Mouse (Mus musculus) kidney, adult 2 months (tissue): ENCODE data around the gene Psmd3. TPM values are rescaled to one million over a fixed set of nuclear protein-coding genes. Genes with fewer than 3 reads are reported as not detected.

Source experiments
- DNase-seq: peaks from one replicate; pipeline ENCODE4 v3.0.0; 2021
- H3K27ac ChIP-seq: fragments of 200-500 bp; 2 replicates; pipeline ENCODE4 v1.5.1; 2012; ENCODE audit warnings: low read depth, low read length, control low read depth, inconsistent platforms; ENCODE audit not compliant: insufficient read depth
- H3K27me3 ChIP-seq: fragments of 200-500 bp; replicated peaks from 2 replicates; pipeline ENCODE4 v1.6.1; 2012; ENCODE audit warnings: mild to moderate bottlenecking, moderate library complexity, low read length, inconsistent platforms; ENCODE audit not compliant: control insufficient read depth, insufficient read depth
- H3K36me3 ChIP-seq: fragments of 200-500 bp; 2 replicates; pipeline ENCODE4 v1.6.1; 2012; ENCODE audit warnings: mild to moderate bottlenecking, moderate library complexity, low read length, inconsistent platforms; ENCODE audit not compliant: control insufficient read depth, insufficient read depth
- H3K4me1 ChIP-seq: fragments of 200-500 bp; 2 replicates; pipeline ENCODE4 v1.6.1; 2011; ENCODE audit warnings: low read length; ENCODE audit not compliant: control insufficient read depth, insufficient read depth
- H3K4me3 ChIP-seq: fragments of 200-500 bp; 2 replicates; pipeline ENCODE4 v1.5.1; 2011; ENCODE audit warnings: mild to moderate bottlenecking, low read depth, low read length, control low read depth; ENCODE audit not compliant: insufficient read depth
- CTCF ChIP-seq: fragments of 200-500 bp; conservative IDR thresholded peaks from 2 replicates; pipeline ENCODE4 v1.5.1; 2011; ENCODE audit warnings: low read depth, mild to moderate bottlenecking, control low read depth, low read length, moderate library complexity, mixed read lengths; ENCODE audit not compliant: insufficient read depth, insufficient read length
- POLR2A ChIP-seq: fragments of 200-500 bp; IDR thresholded peaks from one replicate; pipeline ENCODE4 v1.6.1; 2011; ENCODE audit warnings: low read depth, low read length, control low read depth
- WGBS: fragments of 180-500 bp; shearing (Covaris S2); methylation state at CpG from one replicate; pipeline ENCODE4 v1.1.7; 2018; 5-methylcytosine and 5-hydroxymethylcytosine counted together
- polyA plus RNA-seq: library from polyadenylated mRNA; depleted of rRNA; stranded (reverse); fragments of >200 nt; gene quantifications from 2 replicates; pipeline ENCODE4 v1.2.3, GENCODE M21; 2012

Gene Psmd3
- polyA plus RNA-seq, 1 experiment = 307 TPM

DNA sequence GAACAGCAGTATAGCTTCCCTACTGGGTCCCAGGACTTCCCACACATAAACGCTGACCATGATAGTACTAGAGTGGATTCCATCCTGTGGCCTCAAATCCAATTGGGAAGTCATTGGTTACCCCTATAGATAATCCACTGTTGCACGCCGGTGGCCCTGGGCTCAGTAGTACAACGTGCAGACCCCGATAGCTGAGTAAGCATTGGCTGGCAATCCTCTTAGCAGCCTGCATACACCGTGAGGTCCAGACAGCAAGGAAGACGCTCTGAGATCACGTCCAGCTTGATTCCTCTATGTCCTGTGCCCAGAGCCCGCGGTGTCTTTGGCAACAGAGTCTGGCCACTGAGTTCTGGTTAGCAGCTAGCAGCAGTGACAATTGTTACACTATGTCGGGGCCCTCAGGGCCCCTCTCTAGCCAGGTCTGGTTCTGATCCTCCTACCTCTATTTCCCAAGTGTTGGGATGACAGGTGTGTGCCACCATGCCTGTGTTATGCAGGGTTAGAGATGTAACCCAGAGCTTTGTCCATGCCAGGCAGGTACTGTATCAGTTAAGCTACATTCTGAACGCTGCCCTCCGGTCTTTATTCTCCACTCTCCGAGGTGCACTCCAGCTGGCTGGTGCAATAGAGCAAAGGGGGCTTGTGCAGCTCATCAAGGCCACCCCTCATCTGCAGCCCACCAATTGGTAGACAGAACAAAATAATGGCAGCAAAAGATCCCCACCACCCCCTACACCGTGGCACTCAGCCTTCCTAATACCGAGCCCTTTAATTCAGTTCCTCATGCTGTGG is 16.7 kb downstream of the Psmd3 start:
- WGBS = 84% methylated on average over 16 of the region's 16 CpGs
- peaks cover 4% of the 10 kb centered on the region for H3K36me3 ChIP-seq
- no peak for DNase-seq
- TF ChIP-seq POLR2A = no peak
- no peak for TF ChIP-seq CTCF
- no peak overlapping the region for H3K4me3 ChIP-seq
- no peak overlapping the region for H3K27ac ChIP-seq
- peaks cover 11% of the 10 kb centered on the region for H3K4me1 ChIP-seq
- no peaks in the 10 kb centered on the region for H3K27me3 ChIP-seq

DNA sequence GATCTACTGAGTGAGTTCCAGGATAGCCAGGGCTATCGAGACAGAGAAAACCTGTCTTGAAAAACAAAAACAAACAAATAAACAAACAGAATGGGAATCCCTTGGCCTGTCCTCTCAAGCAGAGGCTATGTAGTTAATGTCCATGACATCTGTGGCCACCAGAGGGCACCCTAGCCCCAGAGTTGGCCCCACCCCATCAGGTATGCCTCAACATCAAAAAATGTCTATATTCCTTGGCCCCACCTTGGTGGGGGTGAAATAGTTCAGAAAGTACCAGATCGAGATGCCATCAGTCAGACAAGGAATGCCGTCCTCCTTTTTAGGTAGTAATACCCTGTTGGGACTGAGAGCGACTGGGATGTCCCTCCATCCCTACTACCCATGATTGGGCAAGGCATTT is 17.6 kb downstream of the Psmd3 start:
- H3K4me3 ChIP-seq = no peak overlapping the region
- H3K4me1 ChIP-seq = peaks cover 11% of the 10 kb centered on the region
- H3K27me3 ChIP-seq = no peaks in the 10 kb centered on the region
- H3K27ac ChIP-seq = no peak overlapping the region
- DNase-seq = peak; percentile 83
- 23% methylated on average over 4 of the region's 4 CpGs for WGBS
- H3K36me3 ChIP-seq = no peaks in the 10 kb centered on the region; the same call in 1 of the 2 replicates
- TF ChIP-seq POLR2A (no peak), CTCF (peak; percentile 90)

DNA sequence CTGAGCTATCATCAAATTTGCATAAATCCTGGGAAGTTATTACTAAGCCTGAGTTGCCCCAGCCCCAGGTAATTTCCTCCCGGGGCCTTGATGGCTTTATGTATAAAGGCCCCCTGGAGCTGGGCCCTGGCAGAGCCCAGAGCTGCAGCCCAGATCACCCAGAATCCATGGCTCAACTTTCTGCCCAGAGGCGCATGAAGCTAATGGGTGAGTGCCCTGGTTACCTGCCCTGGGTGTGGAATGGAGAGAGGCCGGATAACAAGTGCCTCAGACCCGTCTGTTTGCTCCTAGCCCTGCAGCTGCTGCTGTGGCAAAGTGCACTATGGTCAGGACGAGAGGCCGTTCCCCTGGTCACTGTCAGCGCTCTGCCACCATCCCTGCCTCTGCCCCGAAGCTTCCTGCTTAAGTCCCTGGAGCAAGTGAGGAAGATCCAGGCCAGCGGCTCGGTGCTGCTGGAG is 18.9 kb downstream of the Psmd3 start, which contains the start of gene Csf3:
Csf3 (plus strand) TSS at position 51 of the 458 bp plus-strand sequence.
- WGBS = 57% methylated on average over 10 of the region's 10 CpGs

DNA sequence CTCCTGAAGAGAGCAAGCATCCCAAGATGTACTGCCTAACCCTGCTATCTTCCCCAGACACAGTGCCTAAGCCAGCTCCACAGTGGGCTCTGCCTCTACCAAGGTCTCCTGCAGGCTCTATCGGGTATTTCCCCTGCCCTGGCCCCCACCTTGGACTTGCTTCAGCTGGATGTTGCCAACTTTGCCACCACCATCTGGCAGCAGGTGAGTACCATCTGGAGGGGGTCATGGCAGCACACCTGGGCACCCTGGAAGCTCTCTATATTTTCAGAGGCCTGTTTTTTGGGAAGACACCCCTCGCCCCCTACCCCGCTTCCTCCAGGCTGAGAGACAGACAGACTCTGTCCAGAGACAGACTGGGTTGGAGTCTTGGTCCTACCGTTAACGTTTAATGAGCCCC is 20.0 kb downstream of the Psmd3 start:
- H3K27ac ChIP-seq = no peak overlapping the region
- DNase-seq = no peak
- no peaks in the 10 kb centered on the region for H3K4me1 ChIP-seq
- H3K36me3 ChIP-seq = no peaks in the 10 kb centered on the region; the same call in 1 of the 2 replicates
- TF ChIP-seq POLR2A (no peak), CTCF (no peak)
- 65% methylated on average over 5 of the region's 5 CpGs for WGBS
- no peak overlapping the region for H3K4me3 ChIP-seq
- no peaks in the 10 kb centered on the region for H3K27me3 ChIP-seq

More for the DNA sequence above, 18.9 kb downstream of the Psmd3 start, which contains the start of gene Csf3:
- TF ChIP-seq POLR2A (no peak), CTCF (no peak)
- no peaks in the 10 kb centered on the region for H3K27me3 ChIP-seq
- no peaks in the 10 kb centered on the region for H3K36me3 ChIP-seq
- DNase-seq = no peak
- H3K4me3 ChIP-seq = no peak within 1 kb of the TSS
- H3K27ac ChIP-seq = no peak within 1 kb of the TSS
- peaks cover 9% of the 10 kb centered on the region for H3K4me1 ChIP-seq

DNA sequence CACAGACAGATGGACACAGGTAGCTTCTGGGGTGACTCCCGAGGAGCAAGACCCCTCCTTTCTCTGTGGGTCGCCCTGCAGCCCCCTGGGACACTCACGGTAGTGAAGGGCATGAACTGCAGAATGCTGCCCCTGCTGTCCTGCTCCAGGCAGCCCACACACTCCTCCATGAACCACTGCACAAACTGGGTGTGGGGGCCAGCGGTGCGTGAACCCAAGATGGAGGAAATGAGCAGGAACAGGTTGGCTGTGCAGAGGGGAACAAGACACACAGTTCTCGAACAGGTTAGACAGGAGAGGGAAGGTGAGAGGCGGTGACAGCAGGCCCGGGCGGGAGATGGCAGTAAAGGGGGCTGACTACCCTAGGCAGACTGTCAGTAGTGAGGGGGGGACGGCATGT is 22.7 kb downstream of the Psmd3 start:
- no peak overlapping the region for H3K27ac ChIP-seq
- H3K36me3 ChIP-seq = no peaks in the 10 kb centered on the region; the same call in 1 of the 2 replicates
- TF ChIP-seq POLR2A = no peak
- TF ChIP-seq CTCF = no peak
- H3K4me1 ChIP-seq = peaks cover 18% of the 10 kb centered on the region
- no peaks in the 10 kb centered on the region for H3K27me3 ChIP-seq
- H3K4me3 ChIP-seq = no peak overlapping the region
- WGBS = 79% methylated on average over 10 of the region's 10 CpGs
- no peak for DNase-seq

DNA sequence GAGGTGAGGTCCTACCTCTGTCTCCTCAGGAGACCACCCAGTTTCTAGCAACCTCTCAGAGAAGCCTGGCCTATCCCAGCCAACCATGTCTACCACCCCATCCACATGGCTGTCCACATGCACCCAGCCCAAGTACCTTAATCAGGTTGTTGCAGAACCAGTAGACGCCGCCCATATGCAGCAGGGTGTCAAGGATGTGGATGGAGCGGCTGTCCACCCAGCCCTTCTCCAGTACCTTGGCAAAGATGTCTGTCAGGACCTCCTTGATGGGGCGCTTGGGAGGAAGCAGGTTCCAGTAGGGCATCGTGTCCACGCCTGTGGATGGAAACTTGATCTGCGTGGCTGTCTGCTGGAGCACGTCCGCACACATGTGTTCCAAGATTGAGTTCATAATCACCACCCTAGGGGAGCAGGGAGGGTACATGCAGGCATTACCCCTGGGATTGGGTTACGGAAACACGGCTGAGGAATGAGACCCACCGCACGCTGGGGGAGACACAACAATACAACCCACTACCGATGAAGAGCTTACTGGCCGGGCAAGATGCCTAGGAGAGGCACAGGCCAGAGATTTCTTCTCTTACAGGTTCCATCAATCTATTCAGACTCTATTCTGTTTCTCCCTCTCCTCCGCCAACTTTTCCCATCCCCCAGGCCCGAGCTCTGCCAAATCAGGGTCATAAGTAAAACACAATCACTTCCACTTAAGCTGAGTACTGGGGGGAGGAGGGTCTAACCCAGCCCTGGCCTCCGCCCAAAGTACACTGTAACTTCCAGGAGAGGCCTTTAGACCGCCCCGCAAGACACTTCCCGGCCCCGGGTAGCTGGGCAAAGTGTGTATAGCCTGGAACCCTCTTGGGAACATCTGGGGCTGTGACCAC is 25.3 kb downstream of the Psmd3 start:
- Histone ChIP-seq H3K4me1 (peaks cover 21% of the 10 kb centered on the region), H3K4me3 (no peak overlapping the region), H3K36me3 (no peaks in the 10 kb centered on the region; the same call in 1 of the 2 replicates), H3K27me3 (no peaks in the 10 kb centered on the region), H3K27ac (no peak overlapping the region)
- DNase-seq = peak; percentile 70
- no peak for TF ChIP-seq CTCF
- no peak for TF ChIP-seq POLR2A
- 57% methylated on average over 22 of the region's 22 CpGs for WGBS
